Mouse (Mus musculus) ES-Bruce4 (cell line): ENCODE results near the gene Plscr3.

Experiments
- CTCF ChIP-seq: IDR thresholded peaks from one replicate; pipeline ENCODE4 v1.8.1; 2011; ENCODE audit warnings: low read depth, low read length
- EP300 ChIP-seq: IDR thresholded peaks from 2 replicates; pipeline ENCODE4 v1.6.1; 2011; ENCODE audit warnings: low read depth, low read length; ENCODE audit not compliant: insufficient read depth
- POLR2A ChIP-seq: IDR thresholded peaks from one replicate; pipeline ENCODE4 v1.8.1; 2011; ENCODE audit warnings: low read length; ENCODE audit not compliant: insufficient read depth

GRCm38 (mm10) chr11:69849128-69849527 lies 3.0 kb downstream of the Plscr3 start:
- TF ChIP-seq POLR2A (no peak), CTCF (no peak), EP300 (no peak)
